Mouse (Mus musculus) liver, adult 2 months (tissue): Measurements from ENCODE around the gene Scamp4. TPM values are rescaled to one million over a fixed set of nuclear protein-coding genes. Genes with fewer than 3 reads are reported as not detected.
"Not testable (repeated sequence)": the region's sequence is repeated elsewhere in the genome, so short reads cannot be mapped to it uniquely, and the experiment has no call there.

ENCODE experiments used
- DNase-seq: peaks from one replicate; pipeline ENCODE4 v3.0.0-alpha.2; 2011; ENCODE audit warnings: low read depth, low spot score; ENCODE audit errors: extremely low read depth
- H3K27ac ChIP-seq: fragments of 200-500 bp; replicated peaks from 2 replicates; pipeline ENCODE4 v1.5.1; 2012; ENCODE audit warnings: low read depth, mild to moderate bottlenecking, control low read depth, inconsistent platforms, low read length; ENCODE audit not compliant: insufficient read depth
- H3K27me3 ChIP-seq: fragments of 200-500 bp; 2 replicates; pipeline ENCODE4 v1.6.1; 2012; ENCODE audit warnings: mild to moderate bottlenecking, moderate library complexity, low read length, inconsistent platforms; ENCODE audit not compliant: control insufficient read depth, insufficient read depth
- H3K36me3 ChIP-seq: fragments of 200-500 bp; 2 replicates; pipeline ENCODE4 v1.6.1; 2012; ENCODE audit warnings: low read length, inconsistent platforms; ENCODE audit not compliant: control insufficient read depth, insufficient read depth
- H3K4me1 ChIP-seq: fragments of 200-500 bp; 2 replicates; pipeline ENCODE4 v1.6.1; 2011; ENCODE audit warnings: low read length; ENCODE audit not compliant: control insufficient read depth, insufficient read depth
- H3K4me3 ChIP-seq: fragments of 200-500 bp; 2 replicates; pipeline ENCODE4 v1.5.1; 2011; ENCODE audit warnings: low read depth, mild to moderate bottlenecking, control low read depth, low read length, moderate library complexity; ENCODE audit not compliant: insufficient read depth
- H3K79me2 ChIP-seq: fragments of 200-500 bp; 2 replicates; pipeline ENCODE4 v1.6.1; 2012; ENCODE audit warnings: inconsistent platforms, mild to moderate bottlenecking, low read length, moderate library complexity; ENCODE audit not compliant: control insufficient read depth, insufficient read depth
- H3K9ac ChIP-seq: fragments of 200-500 bp; 2 replicates; pipeline ENCODE4 v1.6.1; 2012; ENCODE audit warnings: low read depth, mild to moderate bottlenecking, control low read depth, inconsistent platforms, low read length
- CTCF ChIP-seq: fragments of 200-500 bp; IDR thresholded peaks from 2 replicates; pipeline ENCODE4 v1.5.1; 2011; ENCODE audit warnings: low read depth, low read length, control low read depth
- POLR2A ChIP-seq: fragments of 200-500 bp; IDR thresholded peaks from 2 replicates; pipeline ENCODE4 v1.6.1; 2011; ENCODE audit warnings: low read length, control low read depth; ENCODE audit not compliant: insufficient read depth; ENCODE audit errors: extremely low read depth
- whole genome bisulfite sequencing: fragments of 180-500 bp; shearing (Covaris S2); methylation state at CpG from one replicate; pipeline ENCODE4 v1.1.7; 2018; 5-methylcytosine and 5-hydroxymethylcytosine counted together
- polyA plus RNA-seq: library from polyadenylated mRNA; depleted of rRNA; stranded (reverse); fragments of >200 nt; gene quantifications from 2 replicates; pipeline ENCODE4 v1.2.3, GENCODE M21; 2012
- total RNA-seq: library from RNA; depleted of rRNA; stranded (reverse); fragments of >200 nt; gene quantifications from 2 replicates; pipeline ENCODE4 v1.2.3, GENCODE M21; 2014

The Scamp4 gene
- total and polyA plus RNA-seq, 2 experiments: 7.6 to 63.2 TPM

GRCm38 (mm10) chr10:80604988-80605387, 2.3 kb downstream of the Scamp4 start:
- WGBS: 88% methylated on average over 2 of the region's 2 CpGs
- H3K4me3 ChIP-seq: no peak overlapping the region

GRCm38 (mm10) chr10:80605721-80606120, 3.0 kb downstream of the Scamp4 start, which contains the start of gene Gm49322:
Gene Gm49322, plus strand, starts transcription at chr10:80606021.
- H3K36me3 ChIP-seq, H3K27me3 ChIP-seq, H3K9ac ChIP-seq, DNase-seq, H3K27ac ChIP-seq, H3K4me3 ChIP-seq: not testable (repeated sequence)
- H3K79me2 ChIP-seq: peaks cover 33% of the 10 kb centered on the region
- peaks cover 11% of the 10 kb centered on the region for H3K4me1 ChIP-seq
- WGBS: 87% methylated on average over 4 of the region's 4 CpGs

More at GRCm38 (mm10) chr10:80604988-80605387, 2.3 kb downstream of the Scamp4 start:
- H3K27ac ChIP-seq: no peak overlapping the region
- peaks cover 11% of the 10 kb centered on the region for H3K4me1 ChIP-seq
- TF ChIP-seq CTCF (no peak), POLR2A (no peak)
- H3K36me3 ChIP-seq: no peaks in the 10 kb centered on the region
- no peak overlapping the region for H3K9ac ChIP-seq
- no peaks in the 10 kb centered on the region for H3K27me3 ChIP-seq
- DNase-seq: no peak
- H3K79me2 ChIP-seq: peaks cover 33% of the 10 kb centered on the region

DNA sequence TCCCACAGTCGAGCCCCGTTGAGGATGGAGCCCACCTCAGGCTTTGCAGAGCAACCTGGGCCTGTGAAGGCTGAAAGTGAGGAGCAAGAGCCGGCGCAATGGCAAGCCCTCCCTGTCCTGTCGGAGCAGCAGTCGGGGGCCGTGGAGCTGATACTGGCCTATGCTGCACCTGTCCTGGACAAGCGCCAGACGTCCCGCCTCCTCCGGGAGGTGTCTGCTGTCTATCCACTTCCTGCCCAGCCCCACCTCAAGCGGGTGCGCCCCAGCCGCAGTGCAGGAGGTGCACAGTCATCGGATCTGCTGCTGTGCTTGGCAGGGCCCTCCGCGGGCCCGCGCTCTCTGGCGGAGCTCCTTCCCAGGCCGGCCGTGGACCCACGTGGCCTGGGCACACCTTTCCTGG, 3.6 kb downstream of the Scamp4 start:
- peaks cover 33% of the 10 kb centered on the region for H3K79me2 ChIP-seq
- peaks cover 11% of the 10 kb centered on the region for H3K4me1 ChIP-seq
- no peak overlapping the region for H3K4me3 ChIP-seq
- DNase-seq: no peak
- H3K36me3 ChIP-seq: no peaks in the 10 kb centered on the region
- no peak overlapping the region for H3K9ac ChIP-seq
- TF ChIP-seq CTCF: no peak
- no peak for TF ChIP-seq POLR2A
- H3K27ac ChIP-seq: no peak overlapping the region
- H3K27me3 ChIP-seq: no peaks in the 10 kb centered on the region
- 87% methylated on average over 23 of the region's 23 CpGs for WGBS

GRCm38 (mm10) chr10:80606737-80607350, 4.2 kb downstream of the Scamp4 start:
- H3K27me3 ChIP-seq: no peaks in the 10 kb centered on the region
- H3K27ac ChIP-seq: no peak overlapping the region
- no peak overlapping the region for H3K4me3 ChIP-seq
- WGBS: 96% methylated on average over 34 of the region's 34 CpGs
- no peak overlapping the region for H3K9ac ChIP-seq
- peaks cover 11% of the 10 kb centered on the region for H3K4me1 ChIP-seq
- H3K36me3 ChIP-seq: no peaks in the 10 kb centered on the region
- DNase-seq: no peak
- H3K79me2 ChIP-seq: peaks cover 33% of the 10 kb centered on the region
- TF ChIP-seq POLR2A (no peak), CTCF (no peak)

DNA sequence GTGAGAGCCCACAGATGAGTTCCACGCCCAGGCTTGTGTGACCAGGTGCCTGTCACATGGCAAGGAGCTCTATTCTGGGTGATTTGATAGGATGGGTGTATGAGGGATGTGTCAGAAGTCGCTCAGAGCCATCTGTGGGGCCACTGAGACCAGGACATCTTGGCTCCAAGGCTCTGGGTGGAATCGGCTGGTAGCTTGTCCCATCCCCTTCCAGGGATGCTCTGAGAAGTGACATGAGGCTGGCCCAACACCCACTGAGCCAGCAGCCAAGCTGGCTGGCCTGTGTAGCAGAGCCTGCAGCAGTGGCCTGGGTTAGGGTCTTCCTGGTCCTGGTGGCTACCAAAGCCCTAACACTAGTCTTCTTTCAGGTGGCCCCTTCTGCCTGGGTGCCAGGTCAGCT, 5.8 kb downstream of the Scamp4 start:
- peaks cover 5% of the 10 kb centered on the region for H3K4me1 ChIP-seq
- H3K27me3 ChIP-seq: no peaks in the 10 kb centered on the region
- 95% methylated on average over 3 of the region's 3 CpGs for WGBS
- no peak overlapping the region for H3K9ac ChIP-seq
- H3K36me3 ChIP-seq: no peaks in the 10 kb centered on the region
- peaks cover 32% of the 10 kb centered on the region for H3K79me2 ChIP-seq
- TF ChIP-seq CTCF (no peak), POLR2A (no peak)
- H3K4me3 ChIP-seq: no peak overlapping the region
- DNase-seq: no peak
- H3K27ac ChIP-seq: no peak overlapping the region

- Histone ChIP-seq H3K79me2 (peaks cover 23% of the 10 kb centered on the region), H3K9ac (no peak overlapping the region), H3K27me3 (no peaks in the 10 kb centered on the region), H3K36me3 (no peaks in the 10 kb centered on the region), H3K4me3 (no peak overlapping the region), H3K4me1 (no peaks in the 10 kb centered on the region), H3K27ac (no peak overlapping the region)
- no peak for DNase-seq
- 92% methylated on average over 10 of the region's 10 CpGs for WGBS
- no peak for TF ChIP-seq POLR2A
- TF ChIP-seq CTCF: no peak
Observed at GRCm38 (mm10) chr10:80609269-80609924, 6.7 kb downstream of the Scamp4 start.
